Mouse (Mus musculus): ENCODE measurements at regions not wholly inside any gene's neighbourhood (a gene's known extent, or its start where the extent isn't known, plus 50 kb on each side); places are given as distances from the start of the nearest gene placed in this dataset.

- Histone ChIP-seq H3K4me1 (replicated peaks; ENCODE audit: insufficient read depth, low read length) (no peaks in the 10 kb centered on the region), H3K4me3 (replicated peaks; ENCODE audit: low read depth, low read length) (no peak overlapping the region), H3K27ac (no peak overlapping the region), H3K9me3 (replicated peaks; ENCODE audit: low read length) (no peaks in the 10 kb centered on the region), H3K27me3 (ENCODE audit: insufficient read depth, low read length) (no peaks in the 10 kb centered on the region), H3K36me3 (ENCODE audit: insufficient read depth, low read length) (no peaks in the 10 kb centered on the region), H3K4me2 (ENCODE audit: low read length) (no peak overlapping the region), H3K9ac (ENCODE audit: low read depth, low read length) (no peak overlapping the region)
- ATAC-seq (replicated peaks; ENCODE audit: low FRiP score, low read depth) (no peak), DNase-seq (ENCODE audit: low spot score) (peak; percentile 27)
- WGBS, result 59% methylated on average over 6 of the region's 6 CpGs
- TF ChIP-seq CTCF (IDR thresholded peaks at IDR 0.05; ENCODE audit: low read depth), result no peak
Observed at GRCm38 (mm10) chr1:80023518-80024095, 162.6 kb upstream of the Serpine2 start.

- H3K4me2 ChIP-seq (ENCODE audit: low read length), result no peak overlapping the region
- no peaks in the 10 kb centered on the region for H3K9me3 ChIP-seq (replicated peaks; ENCODE audit: low read length)
- no peak overlapping the region for H3K27ac ChIP-seq
- no peak for TF ChIP-seq CTCF (IDR thresholded peaks at IDR 0.05; ENCODE audit: low read depth)
- no peak for DNase-seq (ENCODE audit: low spot score)
- H3K4me1 ChIP-seq (replicated peaks; ENCODE audit: insufficient read depth, low read length), result no peaks in the 10 kb centered on the region
- H3K27me3 ChIP-seq (ENCODE audit: insufficient read depth, low read length), result no peaks in the 10 kb centered on the region
- no peak for ATAC-seq (replicated peaks; ENCODE audit: low FRiP score, low read depth)
- 67% methylated on average over 3 of the region's 3 CpGs for WGBS
- H3K4me3 ChIP-seq (replicated peaks; ENCODE audit: low read depth, low read length), result no peak overlapping the region
- H3K36me3 ChIP-seq (ENCODE audit: insufficient read depth, low read length), result no peaks in the 10 kb centered on the region
- H3K9ac ChIP-seq (ENCODE audit: low read depth, low read length), result no peak overlapping the region
Observed at GRCm38 (mm10) chr1:80021866-80022265, 160.9 kb upstream of the Serpine2 start.

- no peak for TF ChIP-seq CTCF (IDR thresholded peaks at IDR 0.05; ENCODE audit: low read depth)
- DNase-seq (ENCODE audit: low spot score) (peak; percentile 84), ATAC-seq (replicated peaks; ENCODE audit: low FRiP score, low read depth) (peak; percentile 49)
- no peaks in the 10 kb centered on the region for H3K36me3 ChIP-seq (ENCODE audit: insufficient read depth, low read length)
- no peak overlapping the region for H3K4me3 ChIP-seq (replicated peaks; ENCODE audit: low read depth, low read length)
- no peak overlapping the region for H3K4me2 ChIP-seq (ENCODE audit: low read length)
- H3K27ac ChIP-seq, result no peak overlapping the region
- H3K27me3 ChIP-seq (ENCODE audit: insufficient read depth, low read length), result no peaks in the 10 kb centered on the region
- no peaks in the 10 kb centered on the region for H3K4me1 ChIP-seq (replicated peaks; ENCODE audit: insufficient read depth, low read length)
- no peak overlapping the region for H3K9ac ChIP-seq (ENCODE audit: low read depth, low read length)
- whole genome bisulfite sequencing, result 60% methylated on average over 11 of the region's 11 CpGs
- no peaks in the 10 kb centered on the region for H3K9me3 ChIP-seq (replicated peaks; ENCODE audit: low read length)
Observed at GRCm38 (mm10) chr1:80018391-80019065, 157.5 kb upstream of the Serpine2 start.

GRCm38 (mm10) chr1:80015474-80015873, 154.5 kb upstream of the Serpine2 start:
- no peaks in the 10 kb centered on the region for H3K36me3 ChIP-seq (ENCODE audit: insufficient read depth, low read length)
- no peaks in the 10 kb centered on the region for H3K27me3 ChIP-seq (ENCODE audit: insufficient read depth, low read length)
- DNase-seq (ENCODE audit: low spot score), result no peak
- H3K9me3 ChIP-seq (replicated peaks; ENCODE audit: low read length), result no peaks in the 10 kb centered on the region
- H3K4me1 ChIP-seq (replicated peaks; ENCODE audit: insufficient read depth, low read length), result no peaks in the 10 kb centered on the region
- no peak for ATAC-seq (replicated peaks; ENCODE audit: low FRiP score, low read depth)
- H3K9ac ChIP-seq (ENCODE audit: low read depth, low read length), result no peak overlapping the region
- 90% methylated on average over 5 of the region's 5 CpGs for WGBS
- no peak overlapping the region for H3K27ac ChIP-seq
- no peak for TF ChIP-seq CTCF (IDR thresholded peaks at IDR 0.05; ENCODE audit: low read depth)
- no peak overlapping the region for H3K4me2 ChIP-seq (ENCODE audit: low read length)
- H3K4me3 ChIP-seq (replicated peaks; ENCODE audit: low read depth, low read length), result no peak overlapping the region

DNA sequence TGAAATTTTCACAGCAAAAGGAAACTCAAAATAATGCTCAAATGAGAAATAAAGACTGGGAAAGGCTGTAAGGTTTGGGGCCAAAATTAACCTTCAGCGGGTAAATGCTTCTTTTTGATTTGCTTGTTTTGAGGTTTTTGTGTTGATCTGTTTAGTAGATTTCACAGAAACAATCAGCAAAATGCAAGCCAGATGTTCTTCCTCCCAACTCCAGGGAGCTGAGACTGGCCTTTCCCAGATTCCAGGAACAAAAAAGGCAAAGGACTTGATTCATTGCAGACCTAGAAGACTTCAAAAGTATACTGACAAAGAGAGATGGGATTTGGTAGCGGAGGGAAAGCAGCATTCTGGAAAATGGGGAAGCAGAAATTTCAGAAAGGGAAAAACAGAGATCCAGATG, 153.6 kb upstream of the Serpine2 start:
- DNase-seq (ENCODE audit: low spot score) (peak; percentile 76), ATAC-seq (replicated peaks; ENCODE audit: low FRiP score, low read depth) (no peak)
- no peak overlapping the region for H3K4me2 ChIP-seq (ENCODE audit: low read length)
- H3K4me3 ChIP-seq (replicated peaks; ENCODE audit: low read depth, low read length), result no peak overlapping the region
- H3K27me3 ChIP-seq (ENCODE audit: insufficient read depth, low read length), result no peaks in the 10 kb centered on the region
- peak overlapping the region; percentile 42; the same call in 1 of the 2 replicates for H3K27ac ChIP-seq
- TF ChIP-seq CTCF (IDR thresholded peaks at IDR 0.05; ENCODE audit: low read depth), result no peak
- H3K4me1 ChIP-seq (replicated peaks; ENCODE audit: insufficient read depth, low read length), result no peaks in the 10 kb centered on the region
- no peaks in the 10 kb centered on the region for H3K36me3 ChIP-seq (ENCODE audit: insufficient read depth, low read length)
- no peak overlapping the region for H3K9ac ChIP-seq (ENCODE audit: low read depth, low read length)
- H3K9me3 ChIP-seq (replicated peaks; ENCODE audit: low read length), result no peaks in the 10 kb centered on the region
- WGBS, result 79% methylated on average over 2 of the region's 2 CpGs

DNA sequence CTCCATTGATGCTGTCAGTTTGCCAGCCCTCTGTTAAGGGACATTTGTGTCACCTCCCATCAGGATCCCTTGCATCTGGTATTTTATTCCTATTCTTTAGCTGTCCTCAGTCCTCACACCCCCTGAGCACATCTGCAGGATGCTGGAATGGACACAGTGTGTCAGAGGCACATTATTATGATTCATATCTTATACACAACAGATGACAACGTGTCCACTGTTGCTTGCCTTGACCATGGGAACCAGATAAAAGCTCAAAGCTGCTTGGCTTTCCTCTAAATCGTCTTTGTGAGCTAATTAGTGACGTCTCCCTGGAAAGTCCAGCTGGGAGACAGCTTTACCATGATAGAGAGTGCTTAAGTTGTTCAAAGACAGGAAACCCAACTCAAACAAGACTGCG, 149.7 kb upstream of the Serpine2 start:
- Histone ChIP-seq H3K9me3 (replicated peaks; ENCODE audit: low read length) (no peaks in the 10 kb centered on the region), H3K4me2 (ENCODE audit: low read length) (no peak overlapping the region), H3K4me1 (replicated peaks; ENCODE audit: insufficient read depth, low read length) (no peaks in the 10 kb centered on the region), H3K36me3 (ENCODE audit: insufficient read depth, low read length) (no peaks in the 10 kb centered on the region), H3K4me3 (replicated peaks; ENCODE audit: low read depth, low read length) (no peak overlapping the region), H3K9ac (ENCODE audit: low read depth, low read length) (no peak overlapping the region), H3K27me3 (ENCODE audit: insufficient read depth, low read length) (no peaks in the 10 kb centered on the region), H3K27ac (no peak overlapping the region)
- 34% methylated on average over 4 of the region's 4 CpGs for WGBS
- ATAC-seq (replicated peaks; ENCODE audit: low FRiP score, low read depth), result peak; percentile 82; the same call in 1 of the 2 replicates
- DNase-seq (ENCODE audit: low spot score), result peak; percentile 76
- TF ChIP-seq CTCF (IDR thresholded peaks at IDR 0.05; ENCODE audit: low read depth), result no peak

Data from kidney, postnatal 0 days (tissue).